Mouse (Mus musculus) CD4-positive naive resting alpha-beta T cell, adult 76 days (primary cell): ENCODE results near the gene Szt2. TPM values are rescaled to one million over a fixed set of nuclear protein-coding genes. Genes with fewer than 3 reads are reported as not detected.

Experiments
- total RNA-seq: library from RNA; stranded (reverse); gene quantifications from one replicate; pipeline ENCODE4 v1.2.4, GENCODE M21; 2023

The Szt2 gene
- total RNA-seq = 78.7 TPM

DNA sequence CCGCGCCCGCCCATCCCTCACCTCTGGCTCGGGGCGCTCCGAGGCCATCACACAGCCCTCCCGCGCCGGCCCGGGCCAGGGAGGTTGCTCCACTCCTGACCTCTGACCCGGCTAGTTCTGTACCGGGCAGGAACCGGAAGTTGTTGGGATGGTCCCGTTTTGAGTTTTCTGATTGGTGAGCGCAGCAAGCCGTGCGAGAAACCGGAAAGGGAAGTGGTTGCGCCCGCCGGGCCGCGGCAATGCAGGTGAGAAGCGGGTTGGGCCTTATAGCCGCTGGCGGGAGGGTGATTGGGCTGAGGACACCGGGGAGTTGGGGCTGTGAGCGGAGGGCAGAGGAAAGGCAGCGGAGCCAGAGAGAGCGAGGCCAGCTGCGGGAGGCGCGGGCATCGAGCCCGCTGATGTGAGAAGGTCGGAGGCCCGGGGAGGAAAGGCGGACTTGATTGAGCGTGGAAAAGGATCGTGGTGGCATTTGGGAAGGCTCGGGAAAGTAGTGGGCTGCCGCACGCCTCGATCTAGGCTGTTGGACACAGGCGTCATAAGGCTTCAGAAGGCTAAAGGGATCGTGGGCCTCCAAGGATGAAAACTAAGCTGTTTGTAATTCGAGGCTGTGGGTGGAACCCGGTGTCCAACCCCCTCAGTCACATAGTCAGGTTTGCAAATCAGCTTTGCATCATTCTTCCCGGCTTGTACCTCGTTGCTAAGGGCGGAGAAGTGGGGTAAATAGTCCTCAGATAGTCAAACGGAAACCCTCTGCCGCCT, at the start of gene Szt2, which contains the start of gene Med8:
TSS of gene Szt2 (minus strand) at position 132 of the 759 bp plus-strand sequence.
TSS of gene Med8 (plus strand) at position 196 of the 759 bp plus-strand sequence.

DNA sequence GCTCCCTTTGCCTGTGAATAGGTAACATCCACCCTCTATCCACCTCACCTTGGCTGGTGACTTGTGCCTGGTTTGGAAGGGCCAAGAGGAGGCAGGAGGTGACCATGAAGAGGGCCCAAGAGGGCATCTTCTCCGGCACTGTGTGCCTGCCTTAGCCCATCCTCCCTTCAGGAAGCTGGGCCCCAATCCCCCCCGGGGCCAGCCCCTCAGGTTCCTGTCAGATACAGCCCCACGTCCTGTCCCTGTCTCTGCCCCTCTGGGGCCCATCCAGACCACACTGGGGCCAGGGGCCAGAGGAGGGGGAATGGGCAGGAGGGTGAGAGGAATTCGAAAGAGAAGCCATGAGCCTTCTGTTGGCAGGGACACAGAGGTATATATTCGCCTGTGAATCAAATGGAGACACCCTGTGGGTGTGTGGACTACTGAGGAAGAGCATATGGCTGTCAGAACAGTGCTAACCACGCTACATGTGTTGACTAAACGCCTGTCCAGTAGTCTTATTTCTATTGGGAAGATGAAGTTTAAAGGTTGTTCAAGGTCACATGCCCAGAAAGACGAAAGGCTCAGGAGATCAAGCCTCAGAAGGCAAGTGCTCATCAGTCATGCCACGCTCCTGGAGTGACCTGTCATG, 48.4 kb upstream of the Szt2 start, which contains the start of gene Mpl:
TSS of gene Mpl (minus strand) at position 169 of the 631 bp plus-strand sequence.

DNA sequence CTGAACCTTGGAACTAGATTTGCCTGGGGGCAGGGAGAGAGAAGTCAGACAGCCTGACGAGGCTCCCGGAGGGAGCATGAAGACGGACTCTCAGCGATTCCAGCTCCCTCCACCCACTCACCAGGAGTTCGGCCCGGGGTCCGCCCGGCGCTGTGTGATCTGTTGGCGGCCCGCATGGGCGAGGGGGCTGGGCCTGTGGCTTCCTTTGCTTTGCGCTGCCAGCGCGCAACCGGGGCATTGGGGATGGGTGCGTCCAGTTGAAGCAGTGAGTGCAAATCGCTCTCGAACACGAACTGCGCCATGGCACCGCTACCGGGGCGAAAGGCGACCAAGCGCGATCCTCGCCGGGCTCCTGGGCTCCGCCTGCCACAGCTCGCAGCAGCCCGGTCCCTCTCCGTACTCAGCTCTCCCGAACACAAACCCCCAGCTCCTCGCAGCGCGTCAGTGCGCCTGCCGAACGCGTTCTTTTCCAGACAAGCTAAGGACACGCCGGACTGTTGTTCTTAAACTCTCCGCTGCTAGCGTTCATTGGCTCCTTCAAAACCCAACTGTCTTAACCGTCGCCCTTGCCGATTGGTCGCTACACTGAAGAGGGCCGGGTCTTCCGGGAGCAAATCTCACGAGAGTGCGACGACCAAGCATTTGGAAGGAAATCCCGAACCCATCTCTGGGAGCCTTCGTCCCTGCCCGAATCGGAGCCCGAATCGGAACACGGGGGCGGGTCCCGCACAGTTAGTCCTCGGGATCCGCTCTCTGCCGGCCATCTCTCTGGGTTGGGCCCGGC, 27.9 kb upstream of the Szt2 start, which contains the start of gene Cdc20:
TSS of gene Cdc20 (minus strand) at position 533 of the 784 bp plus-strand sequence.

DNA sequence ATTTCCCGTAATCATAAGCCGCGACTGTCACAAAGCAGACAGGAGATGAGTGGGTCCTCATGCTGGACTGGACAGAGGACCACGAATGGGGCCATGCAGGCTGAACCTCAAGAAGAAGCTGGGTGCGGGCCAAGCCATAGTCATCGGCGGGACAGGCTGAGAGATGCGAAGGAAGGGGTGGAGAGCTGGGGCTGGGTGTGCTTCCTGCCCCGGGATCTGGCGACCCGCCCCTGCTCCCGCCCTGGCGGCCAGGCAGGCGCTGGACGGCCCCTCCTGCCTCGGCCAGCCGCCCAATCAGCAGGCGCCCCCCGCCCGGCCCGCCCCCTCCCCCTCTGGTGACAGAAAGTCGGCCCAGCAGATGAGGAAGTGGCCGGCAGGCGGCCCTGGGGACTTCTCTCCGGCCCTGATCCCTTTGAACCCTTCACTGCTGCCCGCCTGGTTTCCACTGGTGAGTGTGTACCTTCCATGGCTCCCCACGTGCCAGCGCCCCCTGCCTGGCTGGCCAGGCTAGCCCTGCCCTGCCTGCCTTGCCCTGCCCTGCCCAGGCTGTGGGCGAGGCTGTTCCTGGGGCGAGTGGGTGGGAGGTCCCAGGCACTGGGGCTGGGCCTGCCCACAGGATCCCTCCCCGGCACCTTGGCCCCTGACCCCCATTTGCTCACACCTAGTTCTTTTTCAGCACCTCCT, 18.8 kb upstream of the Szt2 start, which contains the start of gene Elovl1:
TSS of gene Elovl1 (plus strand) at position 326 of the 684 bp plus-strand sequence.

Other genes with a start within 250 kb of the Szt2 start
- gene Kdm4a, start 229.2 kb downstream of the Szt2 start, total RNA-seq = 55.0 TPM
- gene Ptprf, start 117.9 kb downstream of the Szt2 start, total RNA-seq = 4.2 TPM
- gene Med8, start 64 bp upstream of the Szt2 start, total RNA-seq = 75.2 TPM
- gene Elovl1, start 18.8 kb upstream of the Szt2 start, total RNA-seq = 33.0 TPM
- gene Cdc20, start 28.1 kb upstream of the Szt2 start, total RNA-seq = 2.8 TPM
- gene Mpl, start 48.2 kb upstream of the Szt2 start, total RNA-seq = 0.32 TPM
- gene Tie1, start 80.8 kb upstream of the Szt2 start, total RNA-seq = not detected
- gene 2610528J11Rik, start 117.7 kb upstream of the Szt2 start, total RNA-seq = not detected
- gene Tmem125, start 134.8 kb upstream of the Szt2 start, total RNA-seq = not detected
- gene Cfap57, start 211.5 kb upstream of the Szt2 start, total RNA-seq = not detected
- gene Ebna1bp2, start 211.5 kb upstream of the Szt2 start, total RNA-seq = 65.9 TPM
- not detected for gene Olfr62, start 249.7 kb upstream of the Szt2 start, total RNA-seq